Mouse (Mus musculus) liver, adult (tissue): Measurements from ENCODE around the gene Rufy2.
A peak's percentile ranks its signal among the peaks of the same experiment; 100 is the strongest.

ENCODE experiments used
- GATA4 ChIP-seq: IDR thresholded peaks from 2 replicates; pipeline ENCODE4 v1.6.1; 2014; ENCODE audit warnings: mild to moderate bottlenecking, low read length; ENCODE audit not compliant: insufficient replicate concordance

The Rufy2 gene

DNA sequence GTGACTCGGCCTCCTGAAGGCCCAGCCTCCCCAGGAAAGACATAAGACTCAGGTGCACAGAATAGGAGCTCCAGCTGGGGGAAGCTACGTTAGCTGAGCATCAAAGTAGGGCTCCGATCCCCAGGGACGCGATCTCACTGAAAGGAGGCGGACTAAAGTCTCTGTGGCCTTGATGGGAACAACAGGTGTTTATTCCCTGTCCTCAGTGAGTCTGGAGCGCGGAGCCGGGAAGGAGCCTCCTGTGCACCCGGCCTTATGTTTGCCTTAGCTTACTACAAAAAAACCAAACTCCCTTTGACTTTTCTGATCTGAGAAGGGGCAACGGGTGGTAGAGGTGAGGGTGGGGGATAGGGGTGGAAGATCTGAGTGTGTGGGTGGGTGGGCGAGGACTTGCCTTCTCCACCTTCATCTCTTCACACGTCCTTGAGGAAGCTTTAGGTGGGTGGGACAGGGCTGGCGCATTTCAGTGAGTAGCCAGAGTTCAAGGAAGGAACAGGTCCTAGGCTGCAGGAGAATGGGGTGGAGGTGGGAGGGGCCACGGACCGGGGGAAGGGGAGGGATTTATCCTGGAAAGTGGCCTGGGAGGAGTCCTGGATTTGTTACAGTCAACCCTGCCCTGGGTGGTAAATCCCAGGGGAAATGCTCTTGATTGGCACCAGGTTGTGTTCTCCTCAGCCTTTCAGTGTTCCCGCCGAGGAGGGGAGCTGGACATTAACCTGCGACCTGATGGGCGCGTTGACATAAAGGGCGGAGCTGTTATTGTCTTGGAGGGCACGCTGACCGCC, 77.1 kb downstream of the Rufy2 start:
- TF ChIP-seq GATA4, result no peak

DNA sequence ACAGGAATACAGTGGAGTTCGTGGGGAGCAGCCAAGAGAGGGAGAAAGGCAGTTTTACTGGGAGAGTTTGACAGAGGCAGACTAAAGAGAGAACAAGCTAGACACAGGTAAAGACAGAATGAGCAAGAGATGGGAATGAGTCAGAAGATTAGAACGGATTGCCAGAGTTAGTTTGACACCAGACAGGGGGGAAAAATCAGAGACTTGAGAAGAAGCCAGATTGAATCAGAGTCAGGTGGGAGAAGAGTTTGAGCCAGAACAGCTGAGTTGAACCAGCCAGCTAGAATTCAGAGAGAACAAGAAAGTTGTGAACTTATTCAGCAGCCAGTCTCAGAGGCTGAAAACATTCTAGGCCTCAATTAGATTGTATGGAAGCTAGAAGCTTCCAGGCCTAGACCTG, 79.8 kb downstream of the Rufy2 start, which contains the start of gene Pbld1:
Pbld1 (plus strand) TSS at position 301 of the 400 bp plus-strand sequence.
- no peak for TF ChIP-seq GATA4

- peak; percentile 99 for TF ChIP-seq GATA4
Observed at GRCm38 (mm10) chr10:63060406-63060805, 80.4 kb downstream of the Rufy2 start.

DNA sequence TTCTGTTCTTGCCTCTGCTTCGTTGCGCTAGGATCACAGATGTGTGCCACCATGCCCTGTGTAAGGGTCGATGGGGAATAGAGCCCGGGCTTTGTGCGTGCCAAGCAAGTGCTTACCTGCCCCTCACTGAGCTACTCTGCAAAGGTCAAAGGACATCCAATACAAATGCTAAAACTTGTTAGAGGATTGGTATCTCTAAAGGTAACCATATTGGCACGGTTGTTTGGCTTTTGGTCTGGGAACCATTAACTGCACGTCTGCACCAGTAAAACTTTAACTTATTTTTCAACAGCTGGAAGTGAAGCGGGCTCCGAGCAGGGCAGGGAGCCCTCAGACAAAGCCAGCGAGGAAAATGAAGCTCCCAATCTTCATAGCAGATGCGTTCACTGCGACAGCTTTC, 81.2 kb downstream of the Rufy2 start:
- TF ChIP-seq GATA4, result peak; percentile 29; the same call in 1 of the 2 replicates

DNA sequence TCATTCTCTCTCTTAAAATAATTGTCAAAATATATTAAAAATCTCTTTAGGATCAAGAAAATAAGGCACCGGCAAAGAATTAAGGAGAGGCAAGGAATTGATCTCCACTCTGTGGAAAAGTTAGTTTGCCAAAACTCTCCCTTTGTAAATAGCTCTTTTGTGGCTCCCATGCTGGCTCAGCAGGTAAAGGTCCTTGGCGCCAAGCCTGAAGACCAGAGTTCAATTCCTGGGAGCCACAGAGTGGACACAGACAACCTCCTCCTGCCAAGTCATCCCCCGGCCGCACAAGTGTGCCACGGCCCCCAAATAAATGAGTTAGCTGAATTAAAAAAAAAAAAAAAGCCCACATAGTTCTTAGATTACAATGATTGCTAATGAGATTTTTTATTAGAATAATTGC, 82.7 kb downstream of the Rufy2 start:
- no peak for TF ChIP-seq GATA4

- no peak for TF ChIP-seq GATA4
Observed at GRCm38 (mm10) chr10:63063365-63063764, 83.3 kb downstream of the Rufy2 start.

- no peak for TF ChIP-seq GATA4
Observed at GRCm38 (mm10) chr10:63064516-63064915, 84.5 kb downstream of the Rufy2 start.

- no peak for TF ChIP-seq GATA4
Observed at GRCm38 (mm10) chr10:63065561-63065960, 85.5 kb downstream of the Rufy2 start.

DNA sequence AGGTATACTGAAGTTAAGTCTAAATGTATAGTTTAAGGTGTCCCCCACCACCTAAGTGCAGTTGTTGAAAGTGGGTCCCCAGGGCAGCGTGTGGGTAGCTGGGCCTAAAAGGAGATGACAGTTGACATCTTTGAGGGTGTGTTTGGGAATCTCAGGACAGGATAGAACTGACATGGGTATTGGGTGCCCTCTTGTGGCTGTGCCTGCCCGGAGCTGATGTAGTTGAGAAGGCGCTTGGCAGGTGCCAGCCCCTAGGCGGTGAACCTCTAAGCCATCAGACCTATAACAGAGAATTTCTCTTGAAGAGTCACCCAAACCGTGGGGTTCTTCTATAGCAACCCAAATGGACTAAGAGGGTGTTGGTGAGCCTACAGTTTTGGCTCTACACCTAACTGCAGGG, 86.0 kb downstream of the Rufy2 start:
- no peak for TF ChIP-seq GATA4
